Mouse (Mus musculus): ENCODE measurements at regions not wholly inside any gene's neighbourhood (a gene's known extent, or its start where the extent isn't known, plus 50 kb on each side); places are given as distances from the start of the nearest gene placed in this dataset.

- H3K27ac ChIP-seq (ENCODE audit: insufficient read depth, low read length), result no peak overlapping the region
- WGBS, result 89% methylated on average over 14 of the region's 14 CpGs
- TF ChIP-seq POLR2A (IDR thresholded peaks at IDR 0.05; ENCODE audit: borderline replicate concordance, insufficient read depth, low read length) (no peak), CTCF (IDR thresholded peaks at IDR 0.05; ENCODE audit: borderline replicate concordance, insufficient read depth, low read depth, low read length) (no peak)
Measured at GRCm38 (mm10) chr17:47221068-47221796, 147.5 kb upstream of the Mrps10 start.

GRCm38 (mm10) chr17:47219846-47220245, 148.8 kb upstream of the Mrps10 start:
- Histone ChIP-seq H3K27me3 (ENCODE audit: control insufficient read depth, insufficient read depth, low read length) (no peaks in the 10 kb centered on the region), H3K4me1 (ENCODE audit: control insufficient read depth, insufficient read depth, low read length) (no peaks in the 10 kb centered on the region), H3K4me3 (replicated peaks; ENCODE audit: insufficient read depth, low read depth, low read length) (no peak overlapping the region), H3K27ac (ENCODE audit: insufficient read depth, low read length) (no peak overlapping the region)
- TF ChIP-seq POLR2A (IDR thresholded peaks at IDR 0.05; ENCODE audit: borderline replicate concordance, insufficient read depth, low read length) (no peak), CTCF (IDR thresholded peaks at IDR 0.05; ENCODE audit: borderline replicate concordance, insufficient read depth, low read depth, low read length) (no peak)
- WGBS, result 92% methylated on average over 2 of the region's 2 CpGs
- DNase-seq, result no peak

More at GRCm38 (mm10) chr17:47221068-47221796, 147.5 kb upstream of the Mrps10 start:
- Histone ChIP-seq H3K4me3 (replicated peaks; ENCODE audit: insufficient read depth, low read depth, low read length) (no peak overlapping the region), H3K27me3 (ENCODE audit: control insufficient read depth, insufficient read depth, low read length) (no peaks in the 10 kb centered on the region), H3K4me1 (ENCODE audit: control insufficient read depth, insufficient read depth, low read length) (no peaks in the 10 kb centered on the region)
- no peak for DNase-seq

GRCm38 (mm10) chr17:47216490-47216889, 152.2 kb upstream of the Mrps10 start:
- Histone ChIP-seq H3K4me1 (ENCODE audit: control insufficient read depth, insufficient read depth, low read length) (no peaks in the 10 kb centered on the region), H3K27ac (ENCODE audit: insufficient read depth, low read length) (no peak overlapping the region), H3K27me3 (ENCODE audit: control insufficient read depth, insufficient read depth, low read length) (no peaks in the 10 kb centered on the region), H3K4me3 (replicated peaks; ENCODE audit: insufficient read depth, low read depth, low read length) (no peak overlapping the region)
- TF ChIP-seq POLR2A (IDR thresholded peaks at IDR 0.05; ENCODE audit: borderline replicate concordance, insufficient read depth, low read length) (no peak), CTCF (IDR thresholded peaks at IDR 0.05; ENCODE audit: borderline replicate concordance, insufficient read depth, low read depth, low read length) (no peak)
- WGBS, result 94% methylated on average over 3 of the region's 3 CpGs
- DNase-seq, result no peak

DNA sequence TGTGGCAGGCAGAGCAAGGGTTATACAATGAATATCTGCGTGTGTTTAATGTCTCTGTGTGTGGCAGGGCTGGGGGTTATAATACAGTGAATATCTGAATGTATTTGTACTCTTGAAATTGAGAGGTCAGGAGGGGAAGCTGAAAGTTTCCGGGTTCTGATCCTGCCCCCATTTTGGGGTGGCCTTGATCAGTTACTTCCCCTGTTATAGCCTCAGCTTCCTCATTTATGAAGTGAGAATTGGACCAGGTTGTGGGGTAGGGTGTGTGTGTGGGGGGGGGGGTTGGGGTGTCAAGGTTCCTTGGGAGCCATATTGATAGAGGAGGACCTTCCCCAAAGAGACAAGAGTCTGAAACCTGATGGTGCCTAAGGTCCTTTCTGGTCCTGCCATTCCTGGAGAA, 152.8 kb upstream of the Mrps10 start:
- Histone ChIP-seq H3K27me3 (ENCODE audit: control insufficient read depth, insufficient read depth, low read length) (no peaks in the 10 kb centered on the region), H3K4me3 (replicated peaks; ENCODE audit: insufficient read depth, low read depth, low read length) (no peak overlapping the region), H3K27ac (ENCODE audit: insufficient read depth, low read length) (no peak overlapping the region), H3K4me1 (ENCODE audit: control insufficient read depth, insufficient read depth, low read length) (no peaks in the 10 kb centered on the region)
- TF ChIP-seq CTCF (IDR thresholded peaks at IDR 0.05; ENCODE audit: borderline replicate concordance, insufficient read depth, low read depth, low read length), result no peak
- no peak for TF ChIP-seq POLR2A (IDR thresholded peaks at IDR 0.05; ENCODE audit: borderline replicate concordance, insufficient read depth, low read length)
- no peak for DNase-seq
- WGBS, result 91% methylated on average over 2 of the region's 2 CpGs

GRCm38 (mm10) chr17:47214111-47214510, 154.6 kb upstream of the Mrps10 start:
- TF ChIP-seq POLR2A (IDR thresholded peaks at IDR 0.05; ENCODE audit: borderline replicate concordance, insufficient read depth, low read length) (no peak), CTCF (IDR thresholded peaks at IDR 0.05; ENCODE audit: borderline replicate concordance, insufficient read depth, low read depth, low read length) (no peak)
- H3K27me3 ChIP-seq (ENCODE audit: control insufficient read depth, insufficient read depth, low read length), result no peaks in the 10 kb centered on the region
- H3K4me3 ChIP-seq (replicated peaks; ENCODE audit: insufficient read depth, low read depth, low read length), result no peak overlapping the region
- no peak overlapping the region for H3K27ac ChIP-seq (ENCODE audit: insufficient read depth, low read length)
- no peak for DNase-seq
- H3K4me1 ChIP-seq (ENCODE audit: control insufficient read depth, insufficient read depth, low read length), result no peaks in the 10 kb centered on the region
- WGBS, result 94% methylated on average over 8 of the region's 8 CpGs

DNA sequence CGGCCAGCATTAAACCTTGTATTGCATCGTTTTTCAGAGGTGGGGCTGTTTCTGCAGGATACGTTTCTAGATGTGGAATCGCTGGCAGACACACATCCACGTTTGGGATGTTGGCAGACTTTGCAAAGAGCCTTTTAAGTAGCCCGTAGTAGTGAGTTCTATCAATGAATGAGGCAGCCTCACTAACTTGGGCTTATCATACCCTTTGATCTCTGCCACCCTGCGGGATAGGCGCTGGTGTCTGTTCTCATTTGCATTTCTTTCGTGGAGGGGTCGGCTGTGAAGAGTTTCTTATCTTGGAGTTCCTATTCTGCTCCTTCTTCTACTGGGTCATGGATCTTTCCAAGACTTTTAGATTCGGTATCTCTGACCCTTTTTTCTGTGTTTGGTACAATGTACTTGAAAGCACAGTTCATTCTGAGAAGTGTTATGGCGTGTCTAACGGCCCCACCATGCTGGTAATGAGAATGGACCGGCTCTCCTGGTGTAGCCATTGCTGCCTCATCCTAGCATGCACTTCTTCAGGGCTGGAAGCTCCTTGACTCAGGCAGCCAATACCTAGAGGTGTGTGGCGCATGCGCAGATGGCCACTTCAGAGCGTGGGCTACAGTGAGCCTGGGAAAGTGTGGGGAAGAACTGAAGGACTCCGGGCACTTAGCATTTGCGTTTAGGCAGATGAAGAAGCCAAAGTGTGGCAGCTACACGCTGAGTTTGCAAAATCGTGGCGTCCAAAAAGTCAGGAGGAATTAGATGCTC, 158.1 kb upstream of the Mrps10 start:
- Histone ChIP-seq H3K27ac (ENCODE audit: insufficient read depth, low read length) (no peak overlapping the region), H3K4me1 (ENCODE audit: control insufficient read depth, insufficient read depth, low read length) (no peaks in the 10 kb centered on the region), H3K27me3 (ENCODE audit: control insufficient read depth, insufficient read depth, low read length) (no peaks in the 10 kb centered on the region), H3K4me3 (replicated peaks; ENCODE audit: insufficient read depth, low read depth, low read length) (no peak overlapping the region)
- no peak for TF ChIP-seq POLR2A (IDR thresholded peaks at IDR 0.05; ENCODE audit: borderline replicate concordance, insufficient read depth, low read length)
- no peak for TF ChIP-seq CTCF (IDR thresholded peaks at IDR 0.05; ENCODE audit: borderline replicate concordance, insufficient read depth, low read depth, low read length)
- no peak for DNase-seq
- WGBS, result 79% methylated on average over 22 of the region's 22 CpGs

- no peak overlapping the region for H3K27ac ChIP-seq (ENCODE audit: insufficient read depth, low read length)
- no peaks in the 10 kb centered on the region; the same call in 1 of the 2 replicates for H3K4me1 ChIP-seq (ENCODE audit: control insufficient read depth, insufficient read depth, low read length)
- no peaks in the 10 kb centered on the region for H3K27me3 ChIP-seq (ENCODE audit: control insufficient read depth, insufficient read depth, low read length)
- 94% methylated on average over 16 of the region's 16 CpGs for WGBS
- no peak for TF ChIP-seq CTCF (IDR thresholded peaks at IDR 0.05; ENCODE audit: borderline replicate concordance, insufficient read depth, low read depth, low read length)
- TF ChIP-seq POLR2A (IDR thresholded peaks at IDR 0.05; ENCODE audit: borderline replicate concordance, insufficient read depth, low read length), result no peak
- no peak for DNase-seq
- H3K4me3 ChIP-seq (replicated peaks; ENCODE audit: insufficient read depth, low read depth, low read length), result no peak overlapping the region
Measured at GRCm38 (mm10) chr17:47208886-47209585, 159.7 kb upstream of the Mrps10 start.
